In genomic region chr6:48428769-48429557, GRCm38 (mm10) we compare ENCODE assay signal across 21 mouse cellular contexts. TPM values are rescaled to one million over a fixed set of nuclear protein-coding genes. Genes with fewer than 3 reads are reported as not detected.
DNase-seq lines count a peak whose midpoint lies in the region; ATAC-seq and TF ChIP-seq lines count a peak whose summit lies in the region.
"Had no signal": no experiment of that assay in that cellular context is flagged by ENCODE, and none has a peak within 500 bp of the region (broad histone marks: within the 10 kb centered on the region; RNA-seq: fewer than 3 reads in every experiment).

No protein-coding gene starts in this region.

- DNase-seq in adrenal gland, adult 2 months, result peak; percentile 11
- no peak for DNase-seq in adrenal gland, postnatal 25 days
- peak; percentile 21 to 53 for DNase-seq in heart, adult 9 months (ENCODE audit: low spot score in 2 of 2)
- peak; percentile 55 for DNase-seq in kidney, postnatal 0 days (ENCODE audit: low spot score)
- no peak for DNase-seq in urinary bladder, postnatal 10 days (ENCODE audit: low spot score)
- DNase-seq: gastrocnemius, adult 2 months; heart, postnatal 14 days; lung, postnatal 14 days; right cerebral cortex, adult 18-20 months; spleen, adult 18-20 months had no signal

- no peak overlapping the region for H3K4me3 ChIP-seq in heart, embryonic 11.5 days (ENCODE audit: low read depth, low read length)
- H3K4me3 ChIP-seq in brown adipose tissue, adult 24 weeks (ENCODE audit: insufficient read depth, low read depth, low read length), result no peak overlapping the region
- no peak overlapping the region for H3K4me3 ChIP-seq in kidney, postnatal 0 days (replicated peaks; ENCODE audit: low read depth, low read length)
- H3K4me3 ChIP-seq: erythroblast, embryonic 14.5 days; forebrain, embryonic 15.5 days; gastrocnemius, adult 2 months; liver, embryonic 15.5 days; midbrain, embryonic 10.5 days; neural tube, embryonic 15.5 days; stomach, embryonic 15.5 days had no signal

- no peak overlapping the region for H3K27ac ChIP-seq in heart, embryonic 11.5 days (ENCODE audit: low read depth, low read length)
- peak overlapping the region; percentile 87 for H3K27ac ChIP-seq in brown adipose tissue, adult 24 weeks (replicated peaks; ENCODE audit: low read depth, low read length)
- no peak overlapping the region for H3K27ac ChIP-seq in kidney, postnatal 0 days
- H3K27ac ChIP-seq: forebrain, embryonic 15.5 days; gastrocnemius, adult 2 months; liver, embryonic 15.5 days; midbrain, embryonic 10.5 days; neural tube, embryonic 15.5 days; stomach, embryonic 15.5 days had no signal

- H3K27me3 ChIP-seq in heart, embryonic 11.5 days (ENCODE audit: control insufficient read depth, insufficient read depth, low read length), result no peaks in the 10 kb centered on the region; the same call in 1 of the 2 replicates
- H3K27me3 ChIP-seq in kidney, postnatal 0 days (ENCODE audit: insufficient read depth, low read length), result no peaks in the 10 kb centered on the region
- H3K27me3 ChIP-seq: CH12.LX; forebrain, embryonic 15.5 days; liver, embryonic 15.5 days; neural tube, embryonic 15.5 days; stomach, embryonic 15.5 days had no signal

- TF ChIP-seq CTCF in kidney, postnatal 0 days (IDR thresholded peaks at IDR 0.05; ENCODE audit: low read depth), result no peak

- no peaks in the 10 kb centered on the region for H3K9me3 ChIP-seq in heart, embryonic 11.5 days (replicated peaks; ENCODE audit: control insufficient read depth, low read length)
- no peaks in the 10 kb centered on the region for H3K9me3 ChIP-seq in kidney, postnatal 0 days (replicated peaks; ENCODE audit: low read length)
- H3K9me3 ChIP-seq: forebrain, embryonic 15.5 days; liver, embryonic 15.5 days; midbrain, embryonic 10.5 days; neural tube, embryonic 15.5 days; stomach, embryonic 15.5 days had no signal

- no peak overlapping the region for H3K4me2 ChIP-seq in heart, embryonic 11.5 days
- no peak overlapping the region for H3K4me2 ChIP-seq in kidney, postnatal 0 days (ENCODE audit: low read length)
- H3K4me2 ChIP-seq: forebrain, embryonic 15.5 days; liver, embryonic 15.5 days; neural tube, embryonic 15.5 days; stomach, embryonic 15.5 days had no signal

- no peak for ATAC-seq in heart, embryonic 11.5 days (replicated peaks; ENCODE audit: insufficient number of reproducible peaks, low FRiP score, low TSS enrichment)
- ATAC-seq in kidney, postnatal 0 days (replicated peaks; ENCODE audit: low FRiP score, low read depth), result peak; percentile 27; the same call in 1 of the 2 replicates
- ATAC-seq in monocyte, adult 5-6 weeks (replicated peaks; ENCODE audit: insufficient number of reproducible peaks, low FRiP score, low TSS enrichment, poor library complexity, severe bottlenecking), result no peak
- ATAC-seq: forebrain, embryonic 15.5 days; hindbrain, embryonic 16.5 days had no signal

- H3K9ac ChIP-seq in heart, embryonic 11.5 days (ENCODE audit: low read depth, low read length), result no peak overlapping the region
- H3K9ac ChIP-seq in kidney, postnatal 0 days (ENCODE audit: low read depth, low read length), result no peak overlapping the region
- H3K9ac ChIP-seq: forebrain, embryonic 15.5 days; liver, embryonic 15.5 days; neural tube, embryonic 15.5 days; stomach, embryonic 15.5 days had no signal

- no peaks in the 10 kb centered on the region for H3K36me3 ChIP-seq in heart, embryonic 11.5 days (ENCODE audit: control insufficient read depth, insufficient read depth, low read length)
- no peaks in the 10 kb centered on the region for H3K36me3 ChIP-seq in kidney, postnatal 0 days (ENCODE audit: insufficient read depth, low read length)
- H3K36me3 ChIP-seq: forebrain, embryonic 15.5 days; liver, embryonic 15.5 days; midbrain, embryonic 10.5 days; neural tube, embryonic 15.5 days; stomach, embryonic 15.5 days had no signal

- 63% methylated on average over 4 of the region's 4 CpGs for WGBS in heart, embryonic 11.5 days (ENCODE audit: insufficient replicate concordance)
- WGBS in kidney, postnatal 0 days, result 42% methylated on average over 4 of the region's 4 CpGs

- peaks cover 9% of the 10 kb centered on the region for H3K4me1 ChIP-seq in heart, embryonic 11.5 days (ENCODE audit: control insufficient read depth, insufficient read depth, low read length)
- peaks cover 7% of the 10 kb centered on the region for H3K4me1 ChIP-seq in brown adipose tissue, adult 24 weeks (ENCODE audit: control insufficient read depth, insufficient read depth, insufficient read length, low read length)
- peaks cover 6% of the 10 kb centered on the region; the same call in 1 of the 2 replicates for H3K4me1 ChIP-seq in kidney, postnatal 0 days (replicated peaks; ENCODE audit: insufficient read depth, low read length)
- H3K4me1 ChIP-seq: forebrain, embryonic 15.5 days; neural tube, embryonic 15.5 days had no signal

RNA-seq across cellular contexts. Expression of gene Zfp467, which starts 16.7 kb away (rescaled TPM):
- 10 to 100 TPM; 47.3 to 53.6 TPM for total RNA-seq in adrenal gland, adult 2 months (2021)
- 119 and 124 TPM in 2 replicates for polyA plus RNA-seq in adrenal gland, adult 2 months (2012; rRNA removed)
- total RNA-seq in adrenal gland, postnatal 25 days (2021), result 51.0 and 72.4 TPM in 2 replicates
- 17.3 and 17.8 TPM in 2 replicates for polyA plus RNA-seq in heart, embryonic 11.5 days (2014; fragmentation: Nextera tagmentation; extraction: Ambion mirVana)
- 41.3 and 44.0 TPM in 2 replicates for polyA plus RNA-seq in brown adipose tissue, adult 24 weeks (2012; ENCODE audit: insufficient read depth, insufficient read length, missing spikeins)
- 27.9 and 33.4 TPM in 2 replicates for polyA plus RNA-seq in kidney, postnatal 0 days (2015; fragmentation: Nextera tagmentation; extraction: Ambion mirVana)
- total RNA-seq in monocyte, adult 5-6 weeks (2017), result 5.4 to 17.3 TPM (median 17.0 TPM) in 3 replicates

RNA-seq across cellular contexts. Expression of gene Sspo, which starts 19.1 kb away (rescaled TPM):
- 1 to 10 TPM; 2.7 to 3.5 TPM for total RNA-seq in adrenal gland, adult 2 months (2021)
- polyA plus RNA-seq in adrenal gland, adult 2 months (2012; rRNA removed), result 8.4 and 12.3 TPM in 2 replicates
- 3.5 and 5.1 TPM in 2 replicates for total RNA-seq in adrenal gland, postnatal 25 days (2021)
- 0.41 and 0.54 TPM in 2 replicates for polyA plus RNA-seq in heart, embryonic 11.5 days (2014; fragmentation: Nextera tagmentation; extraction: Ambion mirVana)
- polyA plus RNA-seq in brown adipose tissue, adult 24 weeks (2012; ENCODE audit: insufficient read depth, insufficient read length, missing spikeins), result 0.25 TPM in 1 of 2 replicates, not detected in the other
- polyA plus RNA-seq in kidney, postnatal 0 days (2015; fragmentation: Nextera tagmentation; extraction: Ambion mirVana), result 0.46 and 0.64 TPM in 2 replicates
- 0.10 to 2.7 TPM (median 0.39 TPM) in 3 replicates for total RNA-seq in monocyte, adult 5-6 weeks (2017)
- polyA plus RNA-seq: erythroblast, embryonic 14.5 days had no signal

RNA-seq across cellular contexts. Expression of gene Krba1, which starts 33.6 kb away (rescaled TPM):
- total RNA-seq in adrenal gland, adult 2 months (2021), result 10 to 100 TPM; 30.9 to 31.3 TPM
- polyA plus RNA-seq in adrenal gland, adult 2 months (2012; rRNA removed), result 42.5 and 55.2 TPM in 2 replicates
- 45.9 and 64.1 TPM in 2 replicates for total RNA-seq in adrenal gland, postnatal 25 days (2021)
- 14.7 and 15.4 TPM in 2 replicates for polyA plus RNA-seq in heart, embryonic 11.5 days (2014; fragmentation: Nextera tagmentation; extraction: Ambion mirVana)
- 5.9 and 6.6 TPM in 2 replicates for polyA plus RNA-seq in brown adipose tissue, adult 24 weeks (2012; ENCODE audit: insufficient read depth, insufficient read length, missing spikeins)
- 15.7 and 16.0 TPM in 2 replicates for polyA plus RNA-seq in kidney, postnatal 0 days (2015; fragmentation: Nextera tagmentation; extraction: Ambion mirVana)
- total RNA-seq in monocyte, adult 5-6 weeks (2017), result 1.1 to 4.7 TPM (median 2.1 TPM) in 3 replicates

Comparison
In these comparisons a context has a peak if more than half of its experiments do, and no peak if none do; other contexts are left out.
1. DNase-seq: peak in adrenal gland, adult 2 months (single experiment), heart, adult 9 months (2 of 2) and kidney, postnatal 0 days (single experiment); none in adrenal gland, postnatal 25 days (single experiment) and urinary bladder, postnatal 10 days (single experiment).